Mouse (Mus musculus) midbrain, embryonic 11.5 days (tissue): Measurements from ENCODE around the gene Tmed1. TPM values are rescaled to one million over a fixed set of nuclear protein-coding genes. Genes with fewer than 3 reads are reported as not detected.
"Not testable (repeated sequence)": the region's sequence is repeated elsewhere in the genome, so short reads cannot be mapped to it uniquely, and the experiment has no call there.

Experiments used
- ATAC-seq: fragments of 200-750 bp; cut with Nextera tagmentation; 2 replicates; pipeline ENCODE4 v1.8.0; 2017; ENCODE audit warnings: moderate TSS enrichment, moderate library complexity; ENCODE audit not compliant: low FRiP score
- DNase-seq: peaks from one replicate; pipeline ENCODE4 v3.0.0; 2015; ENCODE audit warnings: low spot score; ENCODE audit errors: missing footprints
- H3K27ac ChIP-seq: fragments of 300-500 bp; sonication (generic); 2 replicates; pipeline ENCODE4 v1.5.1; 2014; ENCODE audit warnings: low read depth, low read length
- H3K27me3 ChIP-seq: fragments of 300-500 bp; sonication (generic); 2 replicates; pipeline ENCODE4 v1.6.1; 2014; ENCODE audit warnings: mild to moderate bottlenecking, low read length, moderate library complexity, mixed read lengths; ENCODE audit not compliant: control insufficient read depth, insufficient read depth
- H3K36me3 ChIP-seq: fragments of 300-500 bp; sonication (generic); 2 replicates; pipeline ENCODE4 v1.6.1; 2014; ENCODE audit warnings: mild to moderate bottlenecking, low read length, moderate library complexity, mixed read lengths; ENCODE audit not compliant: control insufficient read depth, insufficient read depth
- H3K4me1 ChIP-seq: fragments of 300-500 bp; sonication (generic); 2 replicates; pipeline ENCODE4 v1.6.1; 2014; ENCODE audit warnings: low read length; ENCODE audit not compliant: control insufficient read depth, insufficient read depth
- H3K4me2 ChIP-seq: fragments of 300-500 bp; sonication (generic); 2 replicates; pipeline ENCODE4 v1.6.1; 2014; ENCODE audit warnings: mild to moderate bottlenecking, moderate library complexity
- H3K4me3 ChIP-seq: fragments of 300-500 bp; sonication (generic); 2 replicates; pipeline ENCODE4 v1.5.1; 2014; ENCODE audit warnings: low read depth, low read length
- H3K9ac ChIP-seq: fragments of 300-500 bp; sonication (generic); 2 replicates; pipeline ENCODE4 v1.6.1; 2014; ENCODE audit warnings: low read length
- H3K9me3 ChIP-seq: fragments of 300-500 bp; sonication (generic); 2 replicates; pipeline ENCODE4 v1.6.1; 2016; ENCODE audit warnings: low read length; ENCODE audit not compliant: control insufficient read depth
- WGBS: fragments of 180-500 bp; shearing (Covaris S2); extraction: QIAGEN DNeasy Blood & Tissue Kit; methylation state at CpG from one replicate; pipeline ENCODE4 v1.1.7; 2014; 5-methylcytosine and 5-hydroxymethylcytosine counted together
- microRNA-seq: library from miRNA; unstranded; fragments of <30 nt; microRNA quantifications from one replicate; pipeline ENCODE4, GENCODE M21; 2017
- polyA plus RNA-seq: library from polyadenylated mRNA; unstranded; fragments of >200 nt; fragmentation: Nextera tagmentation; extraction: Ambion mirVana; gene quantifications from 2 replicates; pipeline ENCODE4 v1.2.1, GENCODE M21; 2014

The Tmed1 gene
- polyA plus RNA-seq, 1 experiment from 2014 or later: 68.0 TPM

DNA sequence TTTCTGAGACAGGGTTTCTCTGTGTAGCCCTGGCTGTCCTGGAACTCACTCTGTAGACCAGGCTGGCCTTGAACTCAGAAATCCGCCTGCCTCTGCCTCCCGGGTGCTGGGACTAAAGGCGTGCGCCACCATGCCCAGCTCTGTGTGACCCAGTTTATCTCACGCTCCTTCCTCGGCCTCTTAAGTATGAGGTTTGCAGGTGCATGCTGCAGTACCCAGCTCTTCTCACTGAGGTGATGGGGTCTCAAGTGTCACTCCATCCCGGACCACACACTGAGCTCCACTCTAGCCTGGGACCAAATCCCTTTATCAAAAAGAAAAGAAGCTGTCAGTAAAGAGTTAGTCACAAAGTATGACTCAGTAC, 45.5 kb downstream of the Tmed1 start:
- not testable (repeated sequence) for H3K9ac ChIP-seq, ATAC-seq, H3K27me3 ChIP-seq, DNase-seq, H3K4me3 ChIP-seq, H3K4me2 ChIP-seq, H3K36me3 ChIP-seq, H3K9me3 ChIP-seq, H3K27ac ChIP-seq, H3K4me1 ChIP-seq
- 90% methylated on average over 7 of the region's 7 CpGs for WGBS

DNA sequence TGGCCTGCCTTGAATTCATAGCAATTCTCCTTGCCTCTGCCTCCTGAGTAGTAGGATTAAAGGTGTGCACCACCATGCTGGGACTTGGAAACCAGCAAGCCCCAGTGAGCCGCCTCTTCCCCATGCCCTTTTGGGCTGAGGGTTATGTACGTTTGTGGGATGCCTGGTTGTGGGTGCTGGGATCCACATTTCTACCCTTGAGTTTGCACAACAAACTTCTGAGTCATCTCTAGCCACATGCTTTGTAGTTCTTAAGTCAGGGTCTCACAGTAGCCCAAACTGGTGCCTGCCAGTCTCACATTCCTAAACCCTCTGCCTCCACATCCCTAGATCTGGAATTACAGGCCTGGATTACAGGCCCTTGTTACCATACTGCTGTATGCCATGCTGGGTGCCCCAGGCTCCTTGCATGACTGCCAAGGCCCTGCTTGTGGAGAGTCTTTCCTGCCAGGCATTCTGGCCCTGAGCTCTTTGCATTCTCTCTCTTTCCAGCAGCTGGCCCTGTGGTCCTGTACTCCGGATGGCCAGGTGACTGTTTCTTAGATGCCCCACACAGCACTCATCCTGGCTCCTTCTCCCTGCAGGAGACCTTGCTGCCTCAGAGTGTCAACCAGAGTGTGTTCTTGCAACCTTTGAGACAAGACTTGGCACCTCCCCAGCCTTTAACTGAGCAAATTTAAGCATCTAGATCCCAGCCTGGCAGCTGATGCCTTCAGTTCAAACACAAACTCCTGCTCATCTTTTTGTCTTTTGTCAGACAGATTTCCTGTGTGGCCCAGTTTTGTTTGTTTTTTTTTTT, 46.1 kb downstream of the Tmed1 start:
- DNase-seq (no peak), ATAC-seq (no peak)
- no peaks in the 10 kb centered on the region for H3K9me3 ChIP-seq
- no peaks in the 10 kb centered on the region for H3K4me1 ChIP-seq
- no peak overlapping the region for H3K27ac ChIP-seq
- H3K27me3 ChIP-seq: no peaks in the 10 kb centered on the region
- H3K4me3 ChIP-seq: no peak overlapping the region
- no peak overlapping the region for H3K9ac ChIP-seq
- 86% methylated on average over 3 of the region's 3 CpGs for WGBS
- 0 out of 2 replicates have a peak, but pooled peaks cover 5% of the 10 kb centered on the region for H3K36me3 ChIP-seq
- no peak overlapping the region for H3K4me2 ChIP-seq

DNA sequence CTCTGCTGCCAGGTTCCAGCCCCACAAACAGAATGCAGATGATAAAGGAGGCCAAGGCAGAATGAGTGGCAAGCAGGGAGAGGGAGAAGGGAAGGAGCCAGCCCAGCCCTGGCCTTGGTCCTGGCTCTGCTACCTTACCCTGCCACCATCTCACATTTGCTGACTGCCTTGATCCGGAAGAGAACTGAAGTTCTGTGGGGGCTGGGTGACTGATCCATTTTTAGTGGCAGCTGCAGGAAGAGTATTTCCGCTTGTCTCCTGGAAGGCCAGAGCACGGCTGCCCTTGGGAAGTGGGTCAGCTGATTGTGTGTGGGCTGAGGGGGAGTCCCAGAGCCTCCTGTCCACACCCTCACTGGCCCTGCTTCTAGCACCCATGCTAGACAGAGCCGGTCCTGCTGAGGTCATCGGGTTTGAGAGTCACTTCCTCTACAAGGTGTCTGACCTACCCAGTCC, 46.9 kb downstream of the Tmed1 start:
- no peaks in the 10 kb centered on the region for H3K4me1 ChIP-seq
- no peak overlapping the region for H3K4me2 ChIP-seq
- 0 out of 2 replicates have a peak, but pooled peaks cover 5% of the 10 kb centered on the region for H3K36me3 ChIP-seq
- no peak overlapping the region for H3K4me3 ChIP-seq
- DNase-seq (no peak), ATAC-seq (no peak)
- no peaks in the 10 kb centered on the region for H3K27me3 ChIP-seq
- no peaks in the 10 kb centered on the region for H3K9me3 ChIP-seq
- H3K9ac ChIP-seq: no peak overlapping the region
- WGBS: 73% methylated on average over 5 of the region's 5 CpGs
- no peak overlapping the region for H3K27ac ChIP-seq

DNA sequence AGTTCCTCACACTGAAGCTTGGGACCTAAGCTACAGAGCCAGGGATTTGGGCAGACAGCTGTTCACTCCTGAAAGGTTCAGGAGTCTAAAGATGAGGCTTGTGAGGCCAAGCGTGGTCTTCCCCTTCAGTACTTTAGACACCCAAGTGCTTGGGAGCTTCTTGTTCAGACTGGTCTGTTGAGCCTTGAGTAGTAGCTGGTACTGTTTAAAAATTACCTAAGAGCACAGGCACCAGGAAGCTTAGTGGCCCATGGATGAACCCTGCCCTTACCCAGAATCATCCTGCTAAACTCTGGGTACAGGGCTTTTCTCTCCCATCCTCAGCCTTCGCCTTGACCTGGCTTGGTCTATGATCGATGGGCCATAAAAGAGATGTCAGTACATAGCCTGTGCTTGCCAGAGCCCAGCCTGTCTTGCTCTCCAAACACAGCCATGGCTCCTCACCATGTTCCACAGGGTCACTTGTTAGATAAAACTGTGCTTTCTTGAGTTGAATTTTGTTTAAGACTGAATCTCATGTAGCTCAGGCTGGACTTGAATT, 49.6 kb downstream of the Tmed1 start:
- WGBS: 93% methylated on average over 3 of the region's 3 CpGs
- no peak overlapping the region for H3K27ac ChIP-seq

DNA sequence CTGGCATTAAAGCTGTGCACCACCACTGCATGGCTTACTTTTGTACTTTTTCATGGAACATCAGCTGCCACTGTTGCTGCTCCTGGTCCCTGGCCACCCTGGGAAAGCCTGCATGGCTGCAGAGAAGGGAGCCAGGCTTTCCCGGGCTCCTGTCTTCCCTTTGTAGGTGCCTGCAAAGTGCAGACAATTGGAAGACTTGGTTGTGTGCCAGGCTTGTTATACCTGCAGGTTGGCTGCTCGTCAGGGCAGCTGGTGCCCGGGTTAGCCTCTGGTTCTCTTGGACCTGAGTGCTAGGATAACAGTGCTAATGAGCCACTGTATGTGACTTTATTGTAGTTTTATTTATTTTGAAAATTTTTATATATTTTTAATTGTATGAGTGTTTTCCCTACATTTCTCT, 51.2 kb downstream of the Tmed1 start:
- H3K9ac ChIP-seq: no peak overlapping the region
- H3K4me2 ChIP-seq: no peak overlapping the region
- no peaks in the 10 kb centered on the region for H3K9me3 ChIP-seq
- no peak overlapping the region for H3K27ac ChIP-seq
- no peak overlapping the region for H3K4me3 ChIP-seq
- ATAC-seq (no peak), DNase-seq (no peak)
- WGBS: 92% methylated on average over 3 of the region's 3 CpGs
- no peaks in the 10 kb centered on the region for H3K27me3 ChIP-seq
- no peaks in the 10 kb centered on the region for H3K4me1 ChIP-seq
- H3K36me3 ChIP-seq: no peaks in the 10 kb centered on the region

More for the DNA sequence above, 49.6 kb downstream of the Tmed1 start:
- Histone ChIP-seq H3K4me3 (no peak overlapping the region), H3K9me3 (no peaks in the 10 kb centered on the region), H3K27me3 (no peaks in the 10 kb centered on the region), H3K4me1 (no peaks in the 10 kb centered on the region), H3K36me3 (no peaks in the 10 kb centered on the region), H3K9ac (no peak overlapping the region), H3K4me2 (no peak overlapping the region)
- ATAC-seq: no peak
- DNase-seq: no peak

Small RNAs within 50 kb of the gene (microRNA-seq; reads per million reads assigned to microRNA genes)
- gene Mir199a-1: 3.8 reads per million, percentile 17 among the genes with 10 or more reads in this experiment

Other genes starting within 250 kb of the Tmed1 start
- gene Atg4d, start 245.0 kb downstream of the Tmed1 start, polyA plus RNA-seq: 37.2 and 45.8 TPM in 2 replicates
- gene Kri1, start 222.3 kb downstream of the Tmed1 start, polyA plus RNA-seq: 13.2 and 16.3 TPM in 2 replicates
- 70.6 and 71.9 TPM in 2 replicates for gene Cdkn2d, start 218.8 kb downstream of the Tmed1 start, polyA plus RNA-seq
- gene Ap1m2, start 197.9 kb downstream of the Tmed1 start, polyA plus RNA-seq: 0.36 and 0.68 TPM in 2 replicates
- 53.9 and 58.6 TPM in 2 replicates for gene Slc44a2, start 189.6 kb downstream of the Tmed1 start, polyA plus RNA-seq
- gene Ilf3, start 142.4 kb downstream of the Tmed1 start, polyA plus RNA-seq: 263 and 266 TPM in 2 replicates
- 46.2 and 46.8 TPM in 2 replicates for gene Qtrt1, start 98.4 kb downstream of the Tmed1 start, polyA plus RNA-seq
- gene Dnm2, start 85.3 kb downstream of the Tmed1 start, polyA plus RNA-seq: 55.0 and 60.6 TPM in 2 replicates
- gene AB124611, start 15.9 kb upstream of the Tmed1 start, polyA plus RNA-seq: 2.9 and 3.2 TPM in 2 replicates
- 53.4 and 63.1 TPM in 2 replicates for gene Carm1, start 36.6 kb upstream of the Tmed1 start, polyA plus RNA-seq
- gene Timm29, start 82.5 kb upstream of the Tmed1 start, polyA plus RNA-seq: 57.9 and 59.9 TPM in 2 replicates
- 14.8 and 15.1 TPM in 2 replicates for gene Yipf2, start 82.6 kb upstream of the Tmed1 start, polyA plus RNA-seq
- gene Smarca4, start 105.9 kb upstream of the Tmed1 start, polyA plus RNA-seq: 126 and 136 TPM in 2 replicates
- gene Ldlr, start 213.2 kb upstream of the Tmed1 start, polyA plus RNA-seq: 18.9 and 22.1 TPM in 2 replicates